Mouse (Mus musculus): ENCODE results near the gene Gm20662. TPM values are rescaled to one million over a fixed set of nuclear protein-coding genes. Genes with fewer than 3 reads are reported as not detected.
A peak's percentile ranks its signal among the peaks of the same experiment; 100 is the strongest.

The Gm20662 gene
- polyA plus RNA-seq, 2 experiments, result 0.76 to 6.8 TPM

DNA sequence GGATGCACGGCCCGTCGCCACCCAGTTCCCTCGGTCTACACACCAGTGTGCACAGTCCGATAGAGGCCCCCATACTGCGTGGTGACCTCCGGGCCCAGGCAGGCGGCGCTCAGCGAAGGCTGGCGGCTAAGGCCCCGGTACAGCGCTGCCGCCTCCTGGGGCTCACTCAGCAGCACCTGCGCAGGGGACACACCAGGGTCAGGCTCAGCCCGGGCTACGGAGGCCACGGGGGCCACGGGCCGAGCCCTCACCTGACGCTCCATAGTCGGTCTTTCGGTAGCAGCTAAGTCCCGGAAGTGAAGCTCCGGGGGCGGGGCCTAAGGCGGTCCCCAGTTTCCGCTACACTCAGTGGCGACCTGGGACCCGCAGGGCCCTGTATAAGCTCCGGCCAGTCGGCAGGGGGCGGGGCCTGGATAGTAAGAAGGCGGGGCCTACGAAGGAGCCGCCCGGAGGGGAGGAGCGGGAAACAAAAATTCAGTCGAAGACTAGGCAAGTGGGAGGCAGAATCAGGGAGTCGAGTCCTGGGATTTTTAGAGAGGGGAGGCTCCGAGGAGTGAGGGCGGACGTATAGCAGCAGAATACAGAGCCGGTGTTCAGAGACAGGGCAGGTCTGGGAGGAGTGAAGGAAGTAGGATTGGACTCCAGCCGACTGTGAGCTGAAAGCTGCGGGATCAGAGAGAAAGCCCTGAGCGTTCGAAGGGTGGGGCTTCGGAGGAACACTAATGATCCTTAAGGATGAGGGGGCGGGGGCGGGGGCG, 98.2 kb downstream of the Gm20662 start, which contains the start of gene Apeh:
Apeh (minus strand) TSS at position 423 of the 758 bp plus-strand sequence.
- ATAC-seq (ENCODE audit: low FRiP score, low read depth) (peak; percentile 92), DNase-seq (ENCODE audit: low spot score) (peak; percentile 92)
- peak within 1 kb of the TSS; percentile 56 for H3K4me3 ChIP-seq (replicated peaks; ENCODE audit: low read length)
- 0 out of 2 replicates have a peak, but pooled peaks cover 9% of the 10 kb centered on the region for H3K4me1 ChIP-seq (ENCODE audit: control insufficient read depth, insufficient read depth, low read length)
- TF ChIP-seq POLR2A (IDR thresholded peaks at IDR 0.05; ENCODE audit: borderline replicate concordance, extremely low read depth, insufficient read depth, insufficient read length), result 0 out of 2 replicates have a peak, but pooled peaks have one; percentile 12
- peaks cover 32% of the 10 kb centered on the region for H3K36me3 ChIP-seq (ENCODE audit: control insufficient read depth, insufficient read depth, low read length)
- peak within 1 kb of the TSS; percentile 62 for H3K9ac ChIP-seq (ENCODE audit: low read depth, low read length, severe bottlenecking)
- under 1% methylated on average over 52 of the region's 52 CpGs for WGBS
- H3K27me3 ChIP-seq (ENCODE audit: control insufficient read depth, insufficient read depth, low read length), result no peaks in the 10 kb centered on the region
- H3K4me2 ChIP-seq (replicated peaks; ENCODE audit: low read depth, low read length, severe bottlenecking), result peak within 1 kb of the TSS; percentile 69
- peak within 1 kb of the TSS; percentile 63; the same call in 1 of the 2 replicates for H3K27ac ChIP-seq (replicated peaks; ENCODE audit: low read depth, low read length)
- no peaks in the 10 kb centered on the region for H3K9me3 ChIP-seq (ENCODE audit: control insufficient read depth, low read length)

Small RNAs within 50 kb of the gene (microRNA-seq; reads per million reads assigned to microRNA genes)
- not detected for gene Mir7088

Other genes with a start within 250 kb of the Gm20662 start
- 185 and 196 TPM in 2 replicates for gene Rbm5, start 225.4 kb upstream of the Gm20662 start, polyA plus RNA-seq (2012; rRNA removed)
- 163 and 181 TPM in 2 replicates for gene Rbm5, start 225.4 kb upstream of the Gm20662 start, polyA plus RNA-seq (2014; fragmentation: Nextera tagmentation; extraction: Ambion mirVana)
- gene Rbm6, start 123.1 kb upstream of the Gm20662 start, polyA plus RNA-seq (2012; rRNA removed), result 49.9 and 68.2 TPM in 2 replicates
- 56.1 and 63.0 TPM in 2 replicates for gene Rbm6, start 123.1 kb upstream of the Gm20662 start, polyA plus RNA-seq (2014; fragmentation: Nextera tagmentation; extraction: Ambion mirVana)
- gene Mon1a, start 108.2 kb upstream of the Gm20662 start, polyA plus RNA-seq (2012; rRNA removed), result 20.0 and 24.1 TPM in 2 replicates
- 12.3 and 15.3 TPM in 2 replicates for gene Mon1a, start 108.2 kb upstream of the Gm20662 start, polyA plus RNA-seq (2014; fragmentation: Nextera tagmentation; extraction: Ambion mirVana)
- 14.1 and 21.9 TPM in 2 replicates for gene Mst1r, start 89.5 kb upstream of the Gm20662 start, polyA plus RNA-seq (2012; rRNA removed)
- gene Mst1r, start 89.5 kb upstream of the Gm20662 start, polyA plus RNA-seq (2014; fragmentation: Nextera tagmentation; extraction: Ambion mirVana), result 1.4 and 2.3 TPM in 2 replicates
- gene Actl11, start 67.9 kb upstream of the Gm20662 start, polyA plus RNA-seq (2012; rRNA removed), result 0.03 TPM in 1 of 2 replicates, not detected in the other
- gene Actl11, start 67.9 kb upstream of the Gm20662 start, polyA plus RNA-seq (2014; fragmentation: Nextera tagmentation; extraction: Ambion mirVana), result not detected in 2 replicates
- gene Camkv, start 60.7 kb upstream of the Gm20662 start, polyA plus RNA-seq (2012; rRNA removed), result 14.2 and 16.7 TPM in 2 replicates
- gene Camkv, start 60.7 kb upstream of the Gm20662 start, polyA plus RNA-seq (2014; fragmentation: Nextera tagmentation; extraction: Ambion mirVana), result 3.5 and 4.5 TPM in 2 replicates
- gene Traip, start 46.2 kb upstream of the Gm20662 start, polyA plus RNA-seq (2012; rRNA removed), result 10.5 and 14.3 TPM in 2 replicates
- 18.6 and 22.5 TPM in 2 replicates for gene Traip, start 46.2 kb upstream of the Gm20662 start, polyA plus RNA-seq (2014; fragmentation: Nextera tagmentation; extraction: Ambion mirVana)
- gene Uba7, start 20.8 kb upstream of the Gm20662 start, polyA plus RNA-seq (2012; rRNA removed), result 28.2 and 33.6 TPM in 2 replicates
- 32.2 and 33.4 TPM in 2 replicates for gene Uba7, start 20.8 kb upstream of the Gm20662 start, polyA plus RNA-seq (2014; fragmentation: Nextera tagmentation; extraction: Ambion mirVana)
- 16.7 and 19.6 TPM in 2 replicates for gene Gm20661, start 13.3 kb upstream of the Gm20662 start, polyA plus RNA-seq (2012; rRNA removed)
- gene Gm20661, start 13.3 kb upstream of the Gm20662 start, polyA plus RNA-seq (2014; fragmentation: Nextera tagmentation; extraction: Ambion mirVana), result 7.9 and 8.2 TPM in 2 replicates
- 79.6 and 84.6 TPM in 2 replicates for gene Inka1, start 10.5 kb upstream of the Gm20662 start, polyA plus RNA-seq (2012; rRNA removed)
- 112 and 118 TPM in 2 replicates for gene Inka1, start 10.5 kb upstream of the Gm20662 start, polyA plus RNA-seq (2014; fragmentation: Nextera tagmentation; extraction: Ambion mirVana)
- 63.3 and 98.3 TPM in 2 replicates for gene Cdhr4, start 3.9 kb upstream of the Gm20662 start, polyA plus RNA-seq (2012; rRNA removed)
- gene Cdhr4, start 3.9 kb upstream of the Gm20662 start, polyA plus RNA-seq (2014; fragmentation: Nextera tagmentation; extraction: Ambion mirVana), result 13.0 and 20.6 TPM in 2 replicates
- gene Ip6k1, start 6.2 kb downstream of the Gm20662 start, polyA plus RNA-seq (2012; rRNA removed), result 83.3 and 105 TPM in 2 replicates
- 34.6 and 40.4 TPM in 2 replicates for gene Ip6k1, start 6.2 kb downstream of the Gm20662 start, polyA plus RNA-seq (2014; fragmentation: Nextera tagmentation; extraction: Ambion mirVana)
- 30.4 and 32.1 TPM in 2 replicates for gene Gmppb, start 52.9 kb downstream of the Gm20662 start, polyA plus RNA-seq (2012; rRNA removed)
- 37.4 and 41.3 TPM in 2 replicates for gene Gmppb, start 52.9 kb downstream of the Gm20662 start, polyA plus RNA-seq (2014; fragmentation: Nextera tagmentation; extraction: Ambion mirVana)
- 5.0 and 6.8 TPM in 2 replicates for gene Amigo3, start 56.8 kb downstream of the Gm20662 start, polyA plus RNA-seq (2012; rRNA removed)
- gene Amigo3, start 56.8 kb downstream of the Gm20662 start, polyA plus RNA-seq (2014; fragmentation: Nextera tagmentation; extraction: Ambion mirVana), result 4.7 and 4.8 TPM in 2 replicates
- gene Mst1, start 84.1 kb downstream of the Gm20662 start, polyA plus RNA-seq (2012; rRNA removed), result 0.93 and 1.1 TPM in 2 replicates
- 1.3 and 1.6 TPM in 2 replicates for gene Mst1, start 84.1 kb downstream of the Gm20662 start, polyA plus RNA-seq (2014; fragmentation: Nextera tagmentation; extraction: Ambion mirVana)
- 67.9 and 89.0 TPM in 2 replicates for gene Rnf123, start 87.0 kb downstream of the Gm20662 start, polyA plus RNA-seq (2012; rRNA removed)
- 32.4 and 33.0 TPM in 2 replicates for gene Rnf123, start 87.0 kb downstream of the Gm20662 start, polyA plus RNA-seq (2014; fragmentation: Nextera tagmentation; extraction: Ambion mirVana)
- gene Apeh, start 98.3 kb downstream of the Gm20662 start, polyA plus RNA-seq (2012; rRNA removed), result 55.6 and 64.6 TPM in 2 replicates
- gene Apeh, start 98.3 kb downstream of the Gm20662 start, polyA plus RNA-seq (2014; fragmentation: Nextera tagmentation; extraction: Ambion mirVana), result 38.6 and 41.3 TPM in 2 replicates
- 1.1 and 1.3 TPM in 2 replicates for gene Bsn, start 194.0 kb downstream of the Gm20662 start, polyA plus RNA-seq (2012; rRNA removed)
- gene Bsn, start 194.0 kb downstream of the Gm20662 start, polyA plus RNA-seq (2014; fragmentation: Nextera tagmentation; extraction: Ambion mirVana), result 0.68 and 0.73 TPM in 2 replicates

Measured in limb, embryonic 14.5 days (tissue).